Mouse (Mus musculus) retina, embryonic 14.5 days (tissue): ENCODE data around the gene Rasal2.

Experiments
- DNase-seq: peaks from one replicate; pipeline ENCODE4 v3.0.0-alpha.2; 2015; ENCODE audit warnings: low spot score

Gene Rasal2

GRCm38 (mm10) chr1:157334834-157335233 is 77.6 kb downstream of the Rasal2 start:
- DNase-seq = no peak

GRCm38 (mm10) chr1:157328068-157328467 is 84.3 kb downstream of the Rasal2 start:
- DNase-seq = no peak

- DNase-seq = no peak
Observed at GRCm38 (mm10) chr1:157323091-157323490, 89.3 kb downstream of the Rasal2 start.

GRCm38 (mm10) chr1:157318896-157319295 is 93.5 kb downstream of the Rasal2 start:
- no peak for DNase-seq

- DNase-seq = no peak
Observed at GRCm38 (mm10) chr1:157301266-157301665, 111.1 kb downstream of the Rasal2 start.

GRCm38 (mm10) chr1:157299559-157299958 is 112.8 kb downstream of the Rasal2 start:
- DNase-seq = no peak

GRCm38 (mm10) chr1:157298990-157299389 is 113.4 kb downstream of the Rasal2 start:
- no peak for DNase-seq

- no peak for DNase-seq
Observed at GRCm38 (mm10) chr1:157297137-157297536, 115.3 kb downstream of the Rasal2 start.

- DNase-seq = no peak
Observed at GRCm38 (mm10) chr1:157295868-157296267, 116.5 kb downstream of the Rasal2 start.

- DNase-seq = no peak
Observed at GRCm38 (mm10) chr1:157290173-157290572, 122.2 kb downstream of the Rasal2 start.

GRCm38 (mm10) chr1:157289251-157289650 is 123.1 kb downstream of the Rasal2 start:
- DNase-seq = no peak

GRCm38 (mm10) chr1:157286561-157286960 is 125.8 kb downstream of the Rasal2 start:
- peak; percentile 66 for DNase-seq

- DNase-seq = no peak
Observed at GRCm38 (mm10) chr1:157285366-157285765, 127.0 kb downstream of the Rasal2 start.

GRCm38 (mm10) chr1:157280781-157281180 is 131.6 kb downstream of the Rasal2 start:
- peak; percentile 53 for DNase-seq

- no peak for DNase-seq
Observed at GRCm38 (mm10) chr1:157275672-157276307, 136.6 kb downstream of the Rasal2 start.

- no peak for DNase-seq
Observed at GRCm38 (mm10) chr1:157267894-157268293, 144.5 kb downstream of the Rasal2 start.

GRCm38 (mm10) chr1:157256562-157256961 is 155.8 kb downstream of the Rasal2 start:
- peak; percentile 11 for DNase-seq

GRCm38 (mm10) chr1:157255776-157256175 is 156.6 kb downstream of the Rasal2 start:
- DNase-seq = no peak

- no peak for DNase-seq
Observed at GRCm38 (mm10) chr1:157253600-157254490, 158.6 kb downstream of the Rasal2 start.

- DNase-seq = no peak
Observed at GRCm38 (mm10) chr1:157248112-157248511, 164.3 kb downstream of the Rasal2 start.

GRCm38 (mm10) chr1:157247341-157247740 is 165.1 kb downstream of the Rasal2 start:
- DNase-seq = no peak

- no peak for DNase-seq
Observed at GRCm38 (mm10) chr1:157246779-157247178, 165.6 kb downstream of the Rasal2 start.

GRCm38 (mm10) chr1:157244453-157244790 is 168.0 kb downstream of the Rasal2 start:
- peak; percentile 23 for DNase-seq
